Mouse (Mus musculus): ENCODE results near the gene Klhl9. TPM values are rescaled to one million over a fixed set of nuclear protein-coding genes. Genes with fewer than 3 reads are reported as not detected.

Gene Klhl9
- polyA plus RNA-seq (2012; rRNA removed; ENCODE audit: low replicate concordance): 16.0 and 29.7 TPM in 2 replicates

DNA sequence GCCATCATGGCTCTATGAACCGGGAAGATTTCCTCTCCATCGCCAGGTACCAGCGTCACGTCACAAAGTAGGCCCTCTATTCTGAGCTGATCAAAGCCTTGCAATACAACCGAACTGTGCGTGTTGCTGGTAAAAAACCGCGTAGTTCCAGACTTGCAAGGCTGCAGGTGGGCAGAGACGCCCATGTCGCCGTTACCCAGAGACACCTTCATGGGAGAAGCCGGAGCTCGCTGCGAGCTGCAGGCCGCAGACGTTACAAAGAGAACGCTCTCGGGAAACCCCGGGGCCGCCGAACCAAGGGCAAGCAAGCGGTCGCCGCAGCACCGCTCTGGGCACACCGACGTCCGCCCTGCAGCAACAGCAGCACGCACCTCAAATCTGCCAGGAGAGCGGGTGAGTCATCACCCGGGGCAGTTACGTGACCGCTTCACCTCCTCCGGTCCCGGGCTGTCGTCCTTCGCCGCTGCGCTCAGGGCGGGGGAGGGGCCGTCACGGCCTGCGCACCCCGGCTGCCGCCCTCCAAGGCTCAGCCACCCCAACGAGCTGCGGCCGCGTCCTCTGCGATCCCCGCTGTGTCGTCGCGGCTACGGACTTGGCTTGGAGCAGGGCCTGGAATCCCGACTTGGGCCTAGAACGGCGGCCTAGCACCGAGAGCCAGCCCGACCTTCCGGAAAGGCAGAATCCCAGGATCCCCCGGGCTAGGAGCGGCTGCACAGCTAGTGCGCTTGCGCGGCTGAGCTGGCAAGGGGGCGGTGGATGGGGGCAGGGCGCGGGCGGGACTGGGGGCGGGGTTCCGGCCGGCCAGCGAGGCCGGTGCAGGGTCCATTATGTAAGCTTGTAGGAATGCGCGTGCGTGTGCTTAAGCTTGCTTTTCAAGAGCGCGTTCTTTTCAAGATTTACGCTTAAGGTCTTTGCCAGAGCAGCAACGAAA lies at the start of gene Klhl9, which contains the start of gene Gm26566:
Gene Klhl9 (minus strand): TSS at position 675 of the 931 bp plus-strand sequence.
Gene Gm26566 (plus strand): TSS at position 15 of the 931 bp plus-strand sequence.

DNA sequence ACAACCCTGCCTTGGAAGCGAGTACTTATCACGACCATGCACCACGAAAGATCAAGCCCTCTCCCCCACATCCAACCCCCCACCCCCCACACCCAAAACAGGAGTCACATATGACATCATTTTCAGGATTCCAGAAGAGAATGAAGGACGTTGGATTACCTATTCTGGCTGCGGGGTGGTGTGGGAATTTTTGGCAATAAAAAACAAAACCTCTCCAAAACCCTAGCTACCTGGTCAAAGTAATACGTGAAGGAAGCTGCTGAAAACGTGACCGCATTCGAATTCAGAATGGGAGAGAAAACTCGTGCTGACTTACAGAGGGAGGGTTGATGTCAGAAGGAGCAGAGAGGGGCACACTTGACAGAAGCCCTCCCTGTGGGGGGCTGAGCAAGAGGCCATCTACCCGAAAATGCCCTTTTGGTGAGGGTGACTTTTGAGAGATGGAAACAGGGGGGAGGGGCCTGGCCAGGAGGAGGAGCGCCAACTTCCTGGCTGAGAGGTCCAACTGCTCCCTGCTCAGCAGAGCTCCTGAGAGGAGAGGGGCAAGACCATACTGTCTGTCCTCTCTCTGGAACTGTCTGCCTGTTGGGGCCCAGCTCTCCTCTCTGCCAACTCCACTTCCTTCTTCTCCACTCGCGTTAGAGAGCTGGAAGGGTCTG lies 37.5 kb upstream of the Klhl9 start, which contains the start of gene Gm13283:
Gene Gm13283 (plus strand): TSS at position 510 of the 659 bp plus-strand sequence.

DNA sequence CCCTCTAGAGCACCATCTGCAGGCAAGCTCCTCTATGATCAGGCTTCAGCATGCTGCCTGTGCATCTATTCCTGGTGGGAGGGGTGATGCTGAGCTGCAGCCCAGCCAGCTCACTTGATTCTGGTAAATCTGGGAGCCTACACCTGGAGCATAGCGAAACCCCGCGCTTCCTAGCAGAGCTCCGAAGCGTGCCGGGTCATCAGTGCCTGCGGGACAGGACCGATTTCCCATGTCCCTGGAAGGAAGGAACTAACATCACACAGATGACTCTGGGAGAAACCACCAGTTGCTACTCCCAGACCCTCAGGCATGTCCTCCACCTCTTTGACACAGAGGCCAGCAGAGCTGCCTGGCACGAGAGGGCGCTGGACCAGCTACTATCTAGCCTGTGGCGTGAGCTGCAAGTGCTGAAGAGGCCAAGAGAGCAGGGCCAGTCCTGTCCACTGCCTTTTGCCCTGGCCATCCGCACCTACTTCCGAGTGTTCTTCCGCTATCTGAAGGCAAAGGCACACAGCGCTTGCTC lies 32.6 kb upstream of the Klhl9 start, which contains the start of gene Gm13271:
Gene Gm13271 (plus strand): TSS at position 51 of the 523 bp plus-strand sequence.

DNA sequence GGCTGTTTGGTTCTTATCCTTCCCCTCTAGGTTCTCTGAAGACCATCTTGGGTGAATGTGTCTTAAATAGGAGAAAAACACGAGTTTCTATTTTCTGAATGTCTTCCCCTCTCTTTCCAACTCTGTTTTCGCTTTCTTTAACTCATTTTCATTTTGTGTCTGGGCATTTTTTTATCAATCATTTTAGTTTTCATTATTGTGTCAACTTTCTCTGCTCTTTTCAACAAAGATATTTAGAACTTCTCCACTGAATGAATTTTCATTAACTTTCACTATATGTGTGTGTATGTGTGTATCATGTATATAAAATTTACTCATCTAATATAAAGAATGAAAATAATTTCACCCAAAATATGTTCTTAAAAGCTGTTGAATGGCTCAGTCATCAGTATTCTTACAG lies 31.0 kb downstream of the Klhl9 start, which contains the start of gene Ifnab:
Gene Ifnab (minus strand): TSS at position 101 of the 400 bp plus-strand sequence.

DNA sequence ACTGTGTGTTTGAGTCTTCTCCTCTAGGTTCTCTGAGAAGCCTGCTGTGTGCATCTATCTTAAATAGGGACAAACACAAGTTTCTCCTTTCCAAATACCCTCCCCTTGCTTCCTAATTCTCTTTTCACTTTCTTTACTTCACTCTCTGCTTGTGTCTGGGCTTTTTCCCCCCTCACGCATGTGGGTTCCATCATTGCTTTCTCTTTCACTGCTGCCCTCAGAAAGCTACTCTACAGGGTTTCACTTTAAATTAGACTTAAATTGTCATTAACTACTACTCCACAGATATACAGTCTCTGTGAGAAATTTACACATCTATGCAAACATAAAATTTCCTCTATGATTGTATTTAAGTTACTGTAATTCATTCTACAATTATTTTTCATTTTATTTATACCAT lies 38.5 kb downstream of the Klhl9 start, which contains the start of gene Ifna2:
Gene Ifna2 (minus strand): TSS at position 101 of the 400 bp plus-strand sequence.

DNA sequence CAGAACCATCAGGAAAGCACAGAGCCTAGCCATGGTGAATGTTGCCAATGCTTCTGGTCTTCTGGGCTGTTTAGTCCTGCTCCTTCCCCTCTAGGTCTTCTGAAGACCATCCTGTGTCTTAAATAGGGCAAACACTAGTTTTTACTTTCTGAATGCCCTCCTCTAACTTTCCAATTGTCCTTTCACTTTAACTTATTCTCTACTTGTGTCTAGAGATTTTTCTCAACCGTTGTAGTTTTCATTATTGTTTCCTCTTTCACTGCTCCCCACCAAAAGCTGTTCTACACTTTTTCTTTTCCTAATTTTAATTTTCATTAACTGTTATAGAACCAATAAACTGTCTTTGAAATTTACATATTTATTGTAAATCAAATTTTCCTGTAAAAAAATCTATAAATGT lies 45.4 kb downstream of the Klhl9 start, which contains the start of gene Ifna16:
Gene Ifna16 (minus strand): TSS at position 101 of the 400 bp plus-strand sequence.

Other genes with a start within 250 kb of the Klhl9 start
- not detected in 2 replicates for gene Ifnb1, start 199.7 kb downstream of the Klhl9 start, polyA plus RNA-seq (2012; rRNA removed; ENCODE audit: low replicate concordance)
- gene Ifna15, start 164.2 kb downstream of the Klhl9 start, polyA plus RNA-seq (2012; rRNA removed; ENCODE audit: low replicate concordance): not detected in 2 replicates
- not detected in 2 replicates for gene Ifna14, start 150.7 kb downstream of the Klhl9 start, polyA plus RNA-seq (2012; rRNA removed; ENCODE audit: low replicate concordance)
- gene Ifna9, start 130.1 kb downstream of the Klhl9 start, polyA plus RNA-seq (2012; rRNA removed; ENCODE audit: low replicate concordance): not detected in 2 replicates
- gene Ifna12, start 119.1 kb downstream of the Klhl9 start, polyA plus RNA-seq (2012; rRNA removed; ENCODE audit: low replicate concordance): not detected in 2 replicates
- gene C87499, start 88.1 kb downstream of the Klhl9 start, polyA plus RNA-seq (2012; rRNA removed; ENCODE audit: low replicate concordance): not detected in 2 replicates
- gene Ifna13, start 78.0 kb downstream of the Klhl9 start, polyA plus RNA-seq (2012; rRNA removed; ENCODE audit: low replicate concordance): not detected in 2 replicates
- not detected in 2 replicates for gene Ifna16, start 45.5 kb downstream of the Klhl9 start, polyA plus RNA-seq (2012; rRNA removed; ENCODE audit: low replicate concordance)
- gene Ifna2, start 38.6 kb downstream of the Klhl9 start, polyA plus RNA-seq (2012; rRNA removed; ENCODE audit: low replicate concordance): not detected in 2 replicates
- gene Ifnab, start 31.1 kb downstream of the Klhl9 start, polyA plus RNA-seq (2012; rRNA removed; ENCODE audit: low replicate concordance): not detected in 2 replicates
- gene Gm26566, start 660 bp downstream of the Klhl9 start, polyA plus RNA-seq (2012; rRNA removed; ENCODE audit: low replicate concordance): 0.23 and 0.35 TPM in 2 replicates
- gene Gm13271, start 32.4 kb upstream of the Klhl9 start, polyA plus RNA-seq (2012; rRNA removed; ENCODE audit: low replicate concordance): not detected in 2 replicates
- not detected in 2 replicates for gene Gm13283, start 37.7 kb upstream of the Klhl9 start, polyA plus RNA-seq (2012; rRNA removed; ENCODE audit: low replicate concordance)
- gene Gm13290, start 51.4 kb upstream of the Klhl9 start, polyA plus RNA-seq (2012; rRNA removed; ENCODE audit: low replicate concordance): not detected in 2 replicates
- gene Gm13289, start 54.5 kb upstream of the Klhl9 start, polyA plus RNA-seq (2012; rRNA removed; ENCODE audit: low replicate concordance): not detected in 2 replicates
- gene Gm13272, start 57.4 kb upstream of the Klhl9 start, polyA plus RNA-seq (2012; rRNA removed; ENCODE audit: low replicate concordance): not detected in 2 replicates
- gene Ifnz, start 59.7 kb upstream of the Klhl9 start, polyA plus RNA-seq (2012; rRNA removed; ENCODE audit: low replicate concordance): 0.08 TPM in 1 of 2 replicates, not detected in the other
- gene Gm13276, start 63.2 kb upstream of the Klhl9 start, polyA plus RNA-seq (2012; rRNA removed; ENCODE audit: low replicate concordance): not detected in 2 replicates
- not detected in 2 replicates for gene Gm13277, start 66.2 kb upstream of the Klhl9 start, polyA plus RNA-seq (2012; rRNA removed; ENCODE audit: low replicate concordance)
- gene Gm13278, start 69.1 kb upstream of the Klhl9 start, polyA plus RNA-seq (2012; rRNA removed; ENCODE audit: low replicate concordance): not detected in 2 replicates
- not detected in 2 replicates for gene Gm13275, start 72.0 kb upstream of the Klhl9 start, polyA plus RNA-seq (2012; rRNA removed; ENCODE audit: low replicate concordance)
- not detected in 2 replicates for gene Gm13279, start 74.9 kb upstream of the Klhl9 start, polyA plus RNA-seq (2012; rRNA removed; ENCODE audit: low replicate concordance)
- gene Gm13285, start 77.2 kb upstream of the Klhl9 start, polyA plus RNA-seq (2012; rRNA removed; ENCODE audit: low replicate concordance): not detected in 2 replicates
- gene Gm13287, start 80.8 kb upstream of the Klhl9 start, polyA plus RNA-seq (2012; rRNA removed; ENCODE audit: low replicate concordance): not detected in 2 replicates
- gene Gm13288, start 83.1 kb upstream of the Klhl9 start, polyA plus RNA-seq (2012; rRNA removed; ENCODE audit: low replicate concordance): not detected in 2 replicates
- not detected in 2 replicates for gene Ifna7, start 93.8 kb upstream of the Klhl9 start, polyA plus RNA-seq (2012; rRNA removed; ENCODE audit: low replicate concordance)
- gene Ifna11, start 97.5 kb upstream of the Klhl9 start, polyA plus RNA-seq (2012; rRNA removed; ENCODE audit: low replicate concordance): not detected in 2 replicates
- not detected in 2 replicates for gene Ifna6, start 105.0 kb upstream of the Klhl9 start, polyA plus RNA-seq (2012; rRNA removed; ENCODE audit: low replicate concordance)
- gene Ifna5, start 113.1 kb upstream of the Klhl9 start, polyA plus RNA-seq (2012; rRNA removed; ENCODE audit: low replicate concordance): not detected in 2 replicates
- not detected in 2 replicates for gene Ifna4, start 119.4 kb upstream of the Klhl9 start, polyA plus RNA-seq (2012; rRNA removed; ENCODE audit: low replicate concordance)
- not detected in 2 replicates for gene Ifna1, start 127.6 kb upstream of the Klhl9 start, polyA plus RNA-seq (2012; rRNA removed; ENCODE audit: low replicate concordance)
- gene Ifne, start 157.7 kb upstream of the Klhl9 start, polyA plus RNA-seq (2012; rRNA removed; ENCODE audit: low replicate concordance): 0.80 TPM in 1 of 2 replicates, not detected in the other

Data from subcutaneous adipose tissue, adult 2 months (tissue).